Mouse (Mus musculus) liver, embryonic 16.5 days (tissue): ENCODE measurements at regions not wholly inside any gene's neighbourhood (a gene's known extent, or its start where the extent isn't known, plus 50 kb on each side); places are given as distances from the start of the nearest gene placed in this dataset.

Source experiments
- ATAC-seq: fragments of 200-750 bp; cut with Nextera tagmentation; 2 replicates; pipeline ENCODE4 v1.8.0; 2017; ENCODE audit warnings: low read depth, mild to moderate bottlenecking, moderate number of reproducible peaks, moderate library complexity
- H3K27ac ChIP-seq: fragments of 300-500 bp; sonication (generic); 2 replicates; pipeline ENCODE4 v1.5.1; 2014; ENCODE audit warnings: mild to moderate bottlenecking, low read length
- H3K27me3 ChIP-seq: fragments of 300-500 bp; sonication (generic); 2 replicates; pipeline ENCODE4 v1.6.1; 2014; ENCODE audit warnings: low read depth, low read length, mixed read lengths; ENCODE audit not compliant: control insufficient read depth, insufficient read depth
- H3K36me3 ChIP-seq: fragments of 300-500 bp; sonication (generic); 2 replicates; pipeline ENCODE4 v1.6.1; 2014; ENCODE audit warnings: mild to moderate bottlenecking; ENCODE audit not compliant: control insufficient read depth, insufficient read depth
- H3K4me1 ChIP-seq: fragments of 300-500 bp; sonication (generic); 2 replicates; pipeline ENCODE4 v1.6.1; 2014; ENCODE audit warnings: low read depth, low read length, mixed read lengths; ENCODE audit not compliant: control insufficient read depth
- H3K4me2 ChIP-seq: fragments of 300-500 bp; sonication (generic); 2 replicates; pipeline ENCODE4 v1.6.1; 2014; ENCODE audit warnings: low read depth, low read length, mixed read lengths
- H3K4me3 ChIP-seq: fragments of 300-500 bp; sonication (generic); 2 replicates; pipeline ENCODE4 v1.5.1; 2014; ENCODE audit warnings: low read depth, mild to moderate bottlenecking, low read length
- H3K9ac ChIP-seq: fragments of 300-500 bp; sonication (generic); 2 replicates; pipeline ENCODE4 v1.6.1; 2014; ENCODE audit warnings: low read depth, low read length
- H3K9me3 ChIP-seq: fragments of 300-500 bp; sonication (generic); replicated peaks from 2 replicates; pipeline ENCODE4 v1.6.1; 2016; ENCODE audit warnings: low read length; ENCODE audit not compliant: control insufficient read depth
- WGBS: fragments of 180-500 bp; shearing (Covaris S2); extraction: QIAGEN DNeasy Blood & Tissue Kit; methylation state at CpG from one replicate; pipeline ENCODE4 v1.1.7; 2014; ENCODE audit not compliant: insufficient replicate concordance; 5-methylcytosine and 5-hydroxymethylcytosine counted together

GRCm38 (mm10) chr1:39078584-39079315 lies 93.3 kb downstream of the Pdcl3 start:
- Histone ChIP-seq H3K4me2 (no peak overlapping the region), H3K9ac (no peak overlapping the region), H3K4me3 (no peak overlapping the region), H3K4me1 (no peaks in the 10 kb centered on the region), H3K36me3 (no peaks in the 10 kb centered on the region), H3K9me3 (no peaks in the 10 kb centered on the region), H3K27me3 (no peaks in the 10 kb centered on the region), H3K27ac (no peak overlapping the region)
- ATAC-seq, result no peak
- 70% methylated on average over 4 of the region's 4 CpGs for WGBS

- H3K4me3 ChIP-seq, result no peak overlapping the region
- H3K36me3 ChIP-seq, result no peaks in the 10 kb centered on the region
- H3K4me1 ChIP-seq, result no peaks in the 10 kb centered on the region
- 63% methylated on average over 7 of the region's 7 CpGs for WGBS
- no peak overlapping the region for H3K4me2 ChIP-seq
- H3K27ac ChIP-seq, result no peak overlapping the region
- ATAC-seq, result no peak
- no peak overlapping the region for H3K9ac ChIP-seq
- H3K9me3 ChIP-seq, result no peaks in the 10 kb centered on the region
- H3K27me3 ChIP-seq, result no peaks in the 10 kb centered on the region
Measured at GRCm38 (mm10) chr1:39083911-39084826, 98.8 kb downstream of the Pdcl3 start.

- no peaks in the 10 kb centered on the region for H3K27me3 ChIP-seq
- H3K9me3 ChIP-seq, result no peaks in the 10 kb centered on the region
- ATAC-seq, result no peak
- no peak overlapping the region for H3K4me3 ChIP-seq
- H3K4me2 ChIP-seq, result no peak overlapping the region
- no peak overlapping the region for H3K9ac ChIP-seq
- 66% methylated on average over 11 of the region's 11 CpGs for WGBS
- H3K36me3 ChIP-seq, result no peaks in the 10 kb centered on the region
- H3K27ac ChIP-seq, result no peak overlapping the region
- no peaks in the 10 kb centered on the region for H3K4me1 ChIP-seq
Measured at GRCm38 (mm10) chr1:39086273-39086672, 100.9 kb downstream of the Pdcl3 start.

- no peaks in the 10 kb centered on the region for H3K9me3 ChIP-seq
- H3K9ac ChIP-seq, result no peak overlapping the region
- H3K27me3 ChIP-seq, result no peaks in the 10 kb centered on the region
- 22% methylated on average over 9 of the region's 9 CpGs for WGBS
- H3K4me2 ChIP-seq, result no peak overlapping the region
- H3K36me3 ChIP-seq, result no peaks in the 10 kb centered on the region
- H3K27ac ChIP-seq, result no peak overlapping the region
- H3K4me1 ChIP-seq, result no peaks in the 10 kb centered on the region
- H3K4me3 ChIP-seq, result no peak overlapping the region
- no peak for ATAC-seq
Measured at GRCm38 (mm10) chr1:39089875-39090274, 103.7 kb upstream of the Npas2 start.

GRCm38 (mm10) chr1:39091121-39091520 lies 102.4 kb upstream of the Npas2 start:
- no peak overlapping the region for H3K9ac ChIP-seq
- H3K36me3 ChIP-seq, result no peaks in the 10 kb centered on the region
- H3K4me3 ChIP-seq, result no peak overlapping the region
- no peaks in the 10 kb centered on the region for H3K4me1 ChIP-seq
- no peaks in the 10 kb centered on the region for H3K27me3 ChIP-seq
- no peaks in the 10 kb centered on the region for H3K9me3 ChIP-seq
- WGBS, result 67% methylated on average over 8 of the region's 8 CpGs
- no peak overlapping the region for H3K4me2 ChIP-seq
- no peak overlapping the region for H3K27ac ChIP-seq
- no peak for ATAC-seq

GRCm38 (mm10) chr1:39091638-39092037 lies 101.9 kb upstream of the Npas2 start:
- H3K9ac ChIP-seq, result no peak overlapping the region
- H3K4me3 ChIP-seq, result no peak overlapping the region
- H3K36me3 ChIP-seq, result no peaks in the 10 kb centered on the region
- no peak for ATAC-seq
- no peaks in the 10 kb centered on the region for H3K4me1 ChIP-seq
- H3K27me3 ChIP-seq, result no peaks in the 10 kb centered on the region
- no peak overlapping the region for H3K4me2 ChIP-seq
- H3K9me3 ChIP-seq, result no peaks in the 10 kb centered on the region
- 52% methylated on average over 3 of the region's 3 CpGs for WGBS
- H3K27ac ChIP-seq, result no peak overlapping the region

- no peak overlapping the region for H3K4me2 ChIP-seq
- no peak overlapping the region for H3K4me3 ChIP-seq
- WGBS, result 57% methylated on average over 4 of the region's 4 CpGs
- no peaks in the 10 kb centered on the region for H3K9me3 ChIP-seq
- ATAC-seq, result no peak
- H3K27me3 ChIP-seq, result no peaks in the 10 kb centered on the region
- H3K36me3 ChIP-seq, result no peaks in the 10 kb centered on the region
- no peak overlapping the region for H3K27ac ChIP-seq
- H3K4me1 ChIP-seq, result no peaks in the 10 kb centered on the region
- no peak overlapping the region for H3K9ac ChIP-seq
Measured at GRCm38 (mm10) chr1:39093291-39093690, 100.2 kb upstream of the Npas2 start.

- Histone ChIP-seq H3K36me3 (no peaks in the 10 kb centered on the region), H3K4me2 (no peak overlapping the region), H3K9ac (no peak overlapping the region), H3K4me1 (no peaks in the 10 kb centered on the region), H3K9me3 (no peaks in the 10 kb centered on the region), H3K27ac (no peak overlapping the region), H3K4me3 (no peak overlapping the region), H3K27me3 (no peaks in the 10 kb centered on the region)
- no peak for ATAC-seq
- WGBS, result 68% methylated on average over 8 of the region's 8 CpGs
Measured at GRCm38 (mm10) chr1:39094001-39094400, 99.5 kb upstream of the Npas2 start.

- ATAC-seq, result no peak
- Histone ChIP-seq H3K4me3 (no peak overlapping the region), H3K4me1 (no peaks in the 10 kb centered on the region), H3K27ac (no peak overlapping the region), H3K9me3 (no peaks in the 10 kb centered on the region), H3K36me3 (no peaks in the 10 kb centered on the region), H3K9ac (no peak overlapping the region), H3K27me3 (no peaks in the 10 kb centered on the region), H3K4me2 (no peak overlapping the region)
- 77% methylated on average over 8 of the region's 8 CpGs for whole genome bisulfite sequencing
Measured at GRCm38 (mm10) chr1:39095901-39096300, 97.6 kb upstream of the Npas2 start.
